Mouse (Mus musculus) liver, adult 2 months (tissue): ENCODE data around the gene E2f8.

ENCODE experiments used
- CTCF ChIP-seq: fragments of 200-500 bp; IDR thresholded peaks from 2 replicates; pipeline ENCODE4 v1.5.1; 2011; ENCODE audit warnings: low read depth, low read length, control low read depth
- POLR2A ChIP-seq: fragments of 200-500 bp; IDR thresholded peaks from 2 replicates; pipeline ENCODE4 v1.6.1; 2011; ENCODE audit warnings: low read length, control low read depth; ENCODE audit not compliant: insufficient read depth; ENCODE audit errors: extremely low read depth

DNA sequence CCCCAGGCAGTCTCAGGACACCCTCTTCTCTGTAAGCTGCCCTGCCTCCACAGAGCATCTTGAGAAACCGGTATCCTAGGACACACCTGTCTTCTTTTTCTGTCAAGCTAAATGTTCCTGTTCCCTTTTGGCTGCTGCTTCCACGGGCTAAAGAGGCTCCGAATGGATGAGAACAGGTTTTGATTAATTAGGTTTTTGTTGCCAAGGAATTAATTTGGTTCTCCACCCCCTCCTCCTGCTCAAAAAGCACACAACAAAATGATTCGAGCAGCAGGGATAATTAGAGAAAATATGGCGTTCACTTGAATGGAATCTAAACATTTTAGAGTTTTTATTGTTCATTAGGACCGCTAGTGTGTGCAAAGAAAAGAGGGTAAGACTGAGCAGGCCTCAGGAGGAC, 28.9 kb upstream of the E2f8 start:
- no peak for TF ChIP-seq POLR2A
- TF ChIP-seq CTCF = no peak
